Mouse (Mus musculus): ENCODE results near the gene Aloxe3. TPM values are rescaled to one million over a fixed set of nuclear protein-coding genes. Genes with fewer than 3 reads are reported as not detected.

Gene Aloxe3
- polyA plus RNA-seq, 1 experiment from 2014 or later, result 0.17 TPM

GRCm38 (mm10) chr11:69121741-69122335 lies 3.9 kb upstream of the Aloxe3 start:
- Histone ChIP-seq H3K9ac (peak overlapping the region; percentile 69), H3K4me1 (ENCODE audit: insufficient read depth) (peaks cover 13% of the 10 kb centered on the region), H3K4me2 (peak overlapping the region; percentile 93), H3K4me3 (ENCODE audit: low read depth, low read length) (peak overlapping the region; percentile 74), H3K27me3 (ENCODE audit: insufficient read depth, low read length) (no peaks in the 10 kb centered on the region), H3K9me3 (ENCODE audit: low read depth, low read length) (no peaks in the 10 kb centered on the region), H3K27ac (ENCODE audit: low read depth) (peak overlapping the region; percentile 89; the same call in 1 of the 2 replicates), H3K36me3 (ENCODE audit: insufficient read depth) (no peaks in the 10 kb centered on the region)
- DNase-seq (peak; percentile 75), ATAC-seq (ENCODE audit: insufficient read depth) (no peak)
- TF ChIP-seq CTCF (IDR thresholded peaks at IDR 0.05; ENCODE audit: low read depth), result no peak
- under 1% methylated on average over 32 of the region's 32 CpGs for WGBS

GRCm38 (mm10) chr11:69122336-69122951 lies 3.3 kb upstream of the Aloxe3 start, which contains the start of gene 9130213A22Rik:
Gene 9130213A22Rik (minus strand): TSS chr11:69122589.
- Histone ChIP-seq H3K4me1 (ENCODE audit: insufficient read depth) (peaks cover 13% of the 10 kb centered on the region), H3K36me3 (ENCODE audit: insufficient read depth) (no peaks in the 10 kb centered on the region)
- TF ChIP-seq CTCF (IDR thresholded peaks at IDR 0.05; ENCODE audit: low read depth), result peak; percentile 78

GRCm38 (mm10) chr11:69123056-69123692 lies 2.5 kb upstream of the Aloxe3 start:
- peak; percentile 4; the same call in 1 of the 2 replicates for ATAC-seq (ENCODE audit: insufficient read depth)
- peak overlapping the region; percentile 74 for H3K4me3 ChIP-seq (ENCODE audit: low read depth, low read length)
- H3K4me1 ChIP-seq (ENCODE audit: insufficient read depth), result peaks cover 13% of the 10 kb centered on the region

More at GRCm38 (mm10) chr11:69122336-69122951, 3.3 kb upstream of the Aloxe3 start, which contains the start of gene 9130213A22Rik:
- Histone ChIP-seq H3K27me3 (ENCODE audit: insufficient read depth, low read length) (no peaks in the 10 kb centered on the region), H3K27ac (ENCODE audit: low read depth) (peak within 1 kb of the TSS; percentile 89), H3K4me2 (peak within 1 kb of the TSS; percentile 93), H3K4me3 (ENCODE audit: low read depth, low read length) (peak within 1 kb of the TSS; percentile 74), H3K9me3 (ENCODE audit: low read depth, low read length) (no peaks in the 10 kb centered on the region), H3K9ac (peak within 1 kb of the TSS; percentile 69)
- ATAC-seq (ENCODE audit: insufficient read depth), result peak; percentile 70
- peak; percentile 95 for DNase-seq
- WGBS, result under 1% methylated on average over 66 of the region's 66 CpGs

GRCm38 (mm10) chr11:69123693-69124497 lies 1.8 kb upstream of the Aloxe3 start:
- Histone ChIP-seq H3K27ac (ENCODE audit: low read depth) (peak overlapping the region; percentile 43; the same call in 1 of the 2 replicates), H3K27me3 (ENCODE audit: insufficient read depth, low read length) (no peaks in the 10 kb centered on the region), H3K9ac (peak overlapping the region; percentile 40), H3K9me3 (ENCODE audit: low read depth, low read length) (no peaks in the 10 kb centered on the region), H3K4me2 (peak overlapping the region; percentile 93), H3K36me3 (ENCODE audit: insufficient read depth) (no peaks in the 10 kb centered on the region), H3K4me1 (ENCODE audit: insufficient read depth) (peaks cover 13% of the 10 kb centered on the region), H3K4me3 (ENCODE audit: low read depth, low read length) (peak overlapping the region; percentile 74)
- DNase-seq, result peak; percentile 98
- TF ChIP-seq CTCF (IDR thresholded peaks at IDR 0.05; ENCODE audit: low read depth), result no peak
- under 1% methylated on average over 31 of the region's 31 CpGs for WGBS
- peak; percentile 74 for ATAC-seq (ENCODE audit: insufficient read depth)

More at GRCm38 (mm10) chr11:69123056-69123692, 2.5 kb upstream of the Aloxe3 start:
- Histone ChIP-seq H3K27me3 (ENCODE audit: insufficient read depth, low read length) (no peaks in the 10 kb centered on the region), H3K4me2 (peak overlapping the region; percentile 93), H3K27ac (ENCODE audit: low read depth) (peak overlapping the region; percentile 89), H3K9ac (peak overlapping the region; percentile 69), H3K9me3 (ENCODE audit: low read depth, low read length) (no peaks in the 10 kb centered on the region), H3K36me3 (ENCODE audit: insufficient read depth) (no peaks in the 10 kb centered on the region)
- WGBS, result under 1% methylated on average over 29 of the region's 29 CpGs
- TF ChIP-seq CTCF (IDR thresholded peaks at IDR 0.05; ENCODE audit: low read depth), result no peak
- peak; percentile 96 for DNase-seq

GRCm38 (mm10) chr11:69124498-69124847 lies 1.2 kb upstream of the Aloxe3 start:
- Histone ChIP-seq H3K9ac (no peak overlapping the region), H3K27ac (ENCODE audit: low read depth) (no peak overlapping the region), H3K36me3 (ENCODE audit: insufficient read depth) (no peaks in the 10 kb centered on the region), H3K4me2 (peak overlapping the region; percentile 93), H3K27me3 (ENCODE audit: insufficient read depth, low read length) (no peaks in the 10 kb centered on the region), H3K4me1 (ENCODE audit: insufficient read depth) (peaks cover 13% of the 10 kb centered on the region), H3K9me3 (ENCODE audit: low read depth, low read length) (no peaks in the 10 kb centered on the region), H3K4me3 (ENCODE audit: low read depth, low read length) (peak overlapping the region; percentile 74)
- peak; percentile 51 for ATAC-seq (ENCODE audit: insufficient read depth)
- WGBS, result 0% methylated on average over 3 of the region's 3 CpGs
- TF ChIP-seq CTCF (IDR thresholded peaks at IDR 0.05; ENCODE audit: low read depth), result no peak
- DNase-seq, result peak; percentile 95

GRCm38 (mm10) chr11:69125041-69125851 lies 450 bp upstream of the Aloxe3 start:
- Histone ChIP-seq H3K4me3 (ENCODE audit: low read depth, low read length) (peak overlapping the region; percentile 61), H3K4me2 (peak overlapping the region; percentile 77), H3K36me3 (ENCODE audit: insufficient read depth) (no peaks in the 10 kb centered on the region), H3K9me3 (ENCODE audit: low read depth, low read length) (no peaks in the 10 kb centered on the region), H3K4me1 (ENCODE audit: insufficient read depth) (peaks cover 6% of the 10 kb centered on the region), H3K9ac (peak overlapping the region; percentile 54), H3K27ac (ENCODE audit: low read depth) (peak overlapping the region; percentile 55; the same call in 1 of the 2 replicates), H3K27me3 (ENCODE audit: insufficient read depth, low read length) (no peaks in the 10 kb centered on the region)
- ATAC-seq (ENCODE audit: insufficient read depth) (peak; percentile 33), DNase-seq (peak; percentile 98)
- whole genome bisulfite sequencing, result under 1% methylated on average over 24 of the region's 24 CpGs
- TF ChIP-seq CTCF (IDR thresholded peaks at IDR 0.05; ENCODE audit: low read depth), result peak; percentile 64

Measured in lung, embryonic 14.5 days (tissue).